Mouse (Mus musculus) small intestine, adult 2 months (tissue): ENCODE results near the gene Thap4. TPM values are rescaled to one million over a fixed set of nuclear protein-coding genes. Genes with fewer than 3 reads are reported as not detected.

Source experiments
- H3K27ac ChIP-seq: fragments of 200-500 bp; 2 replicates; pipeline ENCODE4 v1.5.1; 2012; ENCODE audit warnings: low read depth, low read length, control low read depth, inconsistent platforms; ENCODE audit not compliant: insufficient read depth
- H3K27me3 ChIP-seq: fragments of 200-500 bp; 2 replicates; pipeline ENCODE4 v1.6.1; 2012; ENCODE audit warnings: mild to moderate bottlenecking, moderate library complexity, low read length, inconsistent platforms; ENCODE audit not compliant: control insufficient read depth, insufficient read depth
- H3K36me3 ChIP-seq: fragments of 200-500 bp; 2 replicates; pipeline ENCODE4 v1.6.1; 2012; ENCODE audit warnings: mild to moderate bottlenecking, low read length, control low read depth, inconsistent platforms; ENCODE audit not compliant: control insufficient read depth, insufficient read depth
- H3K4me1 ChIP-seq: fragments of 200-500 bp; 2 replicates; pipeline ENCODE4 v1.6.1; 2012; ENCODE audit warnings: low read length, inconsistent platforms, mixed read lengths; ENCODE audit not compliant: control insufficient read depth, insufficient read depth, insufficient read length
- H3K4me3 ChIP-seq: fragments of 200-500 bp; 2 replicates; pipeline ENCODE4 v1.5.1; 2012; ENCODE audit warnings: low read depth, mild to moderate bottlenecking, control low read depth, inconsistent platforms, low read length, moderate library complexity
- CTCF ChIP-seq: fragments of 200-500 bp; IDR thresholded peaks from 2 replicates; pipeline ENCODE4 v1.5.1; 2012; ENCODE audit warnings: low read depth, mild to moderate bottlenecking, control low read depth, inconsistent platforms, low read length, moderate library complexity, mixed read lengths; ENCODE audit not compliant: insufficient replicate concordance, insufficient read length; ENCODE audit errors: extremely low read depth
- POLR2A ChIP-seq: fragments of 200-500 bp; IDR thresholded peaks from 2 replicates; pipeline ENCODE4 v1.6.1; 2012; ENCODE audit warnings: low read depth, mild to moderate bottlenecking, control low read depth, inconsistent platforms, low read length, moderate library complexity
- WGBS: fragments of 180-500 bp; shearing (Covaris S2); methylation state at CpG from one replicate; pipeline ENCODE4 v1.1.7; 2018; 5-methylcytosine and 5-hydroxymethylcytosine counted together
- polyA plus RNA-seq: library from polyadenylated mRNA; depleted of rRNA; stranded (reverse); fragments of >200 nt; gene quantifications from 2 replicates; pipeline ENCODE4 v1.2.3, GENCODE M21; 2012; rRNA removed

The Thap4 gene
- polyA plus RNA-seq, result 46.0 and 63.0 TPM in 2 replicates

GRCm38 (mm10) chr1:93754573-93755290 lies at the start of gene Thap4:
Thap4 (minus strand) TSS chr1:93754864.
- H3K27me3 ChIP-seq, result no peaks in the 10 kb centered on the region
- no peaks in the 10 kb centered on the region; the same call in 1 of the 2 replicates for H3K4me1 ChIP-seq
- H3K4me3 ChIP-seq, result peak within 1 kb of the TSS; percentile 93
- WGBS, result under 1% methylated on average over 107 of the region's 121 CpGs
- peak within 1 kb of the TSS; percentile 57 for H3K27ac ChIP-seq
- TF ChIP-seq CTCF, result no peak
- TF ChIP-seq POLR2A, result no peak; the same call in 1 of the 2 replicates
- H3K36me3 ChIP-seq, result peaks cover 9% of the 10 kb centered on the region; the same call in 1 of the 2 replicates

GRCm38 (mm10) chr1:93803556-93804507 lies 49.2 kb upstream of the Thap4 start, which contains the start of gene Ing5:
Ing5 (plus strand) TSS chr1:93803965.
- Histone ChIP-seq H3K36me3 (peaks cover 18% of the 10 kb centered on the region), H3K4me3 (peak within 1 kb of the TSS; percentile 96), H3K4me1 (peaks cover 14% of the 10 kb centered on the region; the same call in 1 of the 2 replicates), H3K27me3 (no peaks in the 10 kb centered on the region), H3K27ac (peak within 1 kb of the TSS; percentile 97)
- peak; percentile 67 for TF ChIP-seq POLR2A
- TF ChIP-seq CTCF, result peak; percentile 93
- under 1% methylated on average over 81 of the region's 94 CpGs for WGBS

- Histone ChIP-seq H3K27me3 (no peaks in the 10 kb centered on the region), H3K4me3 (no peak overlapping the region)
- 62% methylated on average over 5 of the region's 5 CpGs for WGBS
Measured at GRCm38 (mm10) chr1:93802771-93803170, 48.1 kb upstream of the Thap4 start.

GRCm38 (mm10) chr1:93801741-93802238 lies 47.1 kb upstream of the Thap4 start, which contains the start of gene Dtymk:
Dtymk (minus strand) TSS chr1:93801934.
- WGBS, result under 1% methylated on average over 42 of the region's 42 CpGs
- peaks cover 7% of the 10 kb centered on the region for H3K36me3 ChIP-seq
- H3K27me3 ChIP-seq, result no peaks in the 10 kb centered on the region
- no peak for TF ChIP-seq CTCF
- peak; percentile 25 for TF ChIP-seq POLR2A
- peaks cover 14% of the 10 kb centered on the region; the same call in 1 of the 2 replicates for H3K4me1 ChIP-seq
- H3K4me3 ChIP-seq, result peak within 1 kb of the TSS; percentile 96
- H3K27ac ChIP-seq, result peak within 1 kb of the TSS; percentile 80

More at GRCm38 (mm10) chr1:93802771-93803170, 48.1 kb upstream of the Thap4 start:
- TF ChIP-seq CTCF, result no peak
- TF ChIP-seq POLR2A, result no peak
- Histone ChIP-seq H3K27ac (0 out of 2 replicates have a peak overlapping the region, but pooled peaks have one; percentile 80), H3K36me3 (peaks cover 10% of the 10 kb centered on the region), H3K4me1 (peaks cover 14% of the 10 kb centered on the region; the same call in 1 of the 2 replicates)

GRCm38 (mm10) chr1:93800670-93801503 lies 46.2 kb upstream of the Thap4 start:
- 62% methylated on average over 21 of the region's 21 CpGs for WGBS
- Histone ChIP-seq H3K27ac (no peak overlapping the region), H3K36me3 (peaks cover 2% of the 10 kb centered on the region; the same call in 1 of the 2 replicates), H3K27me3 (no peaks in the 10 kb centered on the region), H3K4me3 (peak overlapping the region; percentile 96), H3K4me1 (peaks cover 14% of the 10 kb centered on the region; the same call in 1 of the 2 replicates)
- no peak for TF ChIP-seq POLR2A
- TF ChIP-seq CTCF, result no peak

- 74% methylated on average over 8 of the region's 8 CpGs for WGBS
- Histone ChIP-seq H3K27me3 (no peaks in the 10 kb centered on the region), H3K27ac (no peak overlapping the region), H3K36me3 (peaks cover 33% of the 10 kb centered on the region), H3K4me3 (no peak overlapping the region), H3K4me1 (no peaks in the 10 kb centered on the region)
- no peak for TF ChIP-seq CTCF
- TF ChIP-seq POLR2A, result no peak
Measured at GRCm38 (mm10) chr1:93795886-93796285, 41.2 kb upstream of the Thap4 start.
